Mouse (Mus musculus) olfactory bulb, adult 2 months (tissue): ENCODE data around the gene Gba2. TPM values are rescaled to one million over a fixed set of nuclear protein-coding genes. Genes with fewer than 3 reads are reported as not detected.
A peak's percentile ranks its signal among the peaks of the same experiment; 100 is the strongest.

Experiments used
- H3K27ac ChIP-seq: fragments of 200-500 bp; 2 replicates; pipeline ENCODE4 v1.5.1; 2012; ENCODE audit warnings: low read depth, low read length; ENCODE audit not compliant: insufficient read depth
- H3K4me1 ChIP-seq: fragments of 200-500 bp; 2 replicates; pipeline ENCODE4 v1.6.1; 2012; ENCODE audit warnings: low read length; ENCODE audit not compliant: control insufficient read depth, insufficient read depth
- H3K4me3 ChIP-seq: fragments of 200-500 bp; 2 replicates; pipeline ENCODE4 v1.5.1; 2012; ENCODE audit warnings: mild to moderate bottlenecking, low read depth, low read length, moderate library complexity; ENCODE audit not compliant: insufficient read depth
- CTCF ChIP-seq: fragments of 200-500 bp; IDR thresholded peaks from 2 replicates; pipeline ENCODE4 v1.5.1; 2012; ENCODE audit warnings: low read depth, mild to moderate bottlenecking, low read length, moderate library complexity; ENCODE audit not compliant: insufficient read depth
- POLR2A ChIP-seq: fragments of 200-500 bp; IDR thresholded peaks from 2 replicates; pipeline ENCODE4 v1.6.1; 2012; ENCODE audit warnings: mild to moderate bottlenecking, low read depth, low read length, moderate library complexity; ENCODE audit not compliant: insufficient read depth
- WGBS: fragments of 180-500 bp; shearing (Covaris S2); methylation state at CpG from one replicate; pipeline ENCODE4 v1.1.7; 2018; 5-methylcytosine and 5-hydroxymethylcytosine counted together
- polyA plus RNA-seq: library from polyadenylated mRNA; stranded (reverse); fragments of >200 nt; gene quantifications from 2 replicates; pipeline ENCODE4 v1.2.4, GENCODE M21; 2012; ENCODE audit warnings: low replicate concordance; ENCODE audit not compliant: missing spikeins, insufficient read depth, insufficient read length

Gene Gba2
- polyA plus RNA-seq, result not detected in 2 replicates

- TF ChIP-seq CTCF (no peak), POLR2A (peak; percentile 71)
- under 1% methylated on average over 76 of the region's 76 CpGs for WGBS
- Histone ChIP-seq H3K4me1 (peaks cover 10% of the 10 kb centered on the region), H3K4me3 (peak within 1 kb of the TSS; percentile 94), H3K27ac (peak within 1 kb of the TSS; percentile 31; the same call in 1 of the 2 replicates)
Observed at GRCm38 (mm10) chr4:43578376-43579204, at the start of gene Gba2, which contains the start of gene Rgp1. Gene Gba2 (minus strand): TSS chr4:43578873. Gene Rgp1 (plus strand): TSS chr4:43578715.

- H3K27ac ChIP-seq, result no peak overlapping the region
- H3K4me1 ChIP-seq, result no peaks in the 10 kb centered on the region
- WGBS, result 77% methylated on average over 4 of the region's 4 CpGs
- no peak overlapping the region for H3K4me3 ChIP-seq
- no peak for TF ChIP-seq CTCF
- TF ChIP-seq POLR2A, result no peak
Observed at GRCm38 (mm10) chr4:43620146-43620778, 41.6 kb upstream of the Gba2 start.

GRCm38 (mm10) chr4:43613060-43613730, 34.5 kb upstream of the Gba2 start:
- H3K4me1 ChIP-seq, result no peaks in the 10 kb centered on the region
- no peak overlapping the region for H3K4me3 ChIP-seq
- H3K27ac ChIP-seq, result no peak overlapping the region
- TF ChIP-seq POLR2A (no peak), CTCF (no peak)
- WGBS, result 54% methylated on average over 3 of the region's 3 CpGs

GRCm38 (mm10) chr4:43612534-43612933, 33.9 kb upstream of the Gba2 start:
- H3K27ac ChIP-seq, result no peak overlapping the region
- H3K4me3 ChIP-seq, result no peak overlapping the region
- 62% methylated on average over 10 of the region's 10 CpGs for WGBS
- H3K4me1 ChIP-seq, result no peaks in the 10 kb centered on the region
- TF ChIP-seq POLR2A (no peak), CTCF (no peak)

GRCm38 (mm10) chr4:43604751-43605685, 26.3 kb upstream of the Gba2 start:
- no peak overlapping the region for H3K27ac ChIP-seq
- TF ChIP-seq POLR2A, result no peak
- no peak for TF ChIP-seq CTCF
- no peaks in the 10 kb centered on the region for H3K4me1 ChIP-seq
- 73% methylated on average over 9 of the region's 9 CpGs for WGBS
- H3K4me3 ChIP-seq, result no peak overlapping the region

GRCm38 (mm10) chr4:43604099-43604498, 25.4 kb upstream of the Gba2 start:
- TF ChIP-seq CTCF (no peak), POLR2A (no peak)
- 58% methylated on average over 3 of the region's 3 CpGs for WGBS

GRCm38 (mm10) chr4:43600195-43600934, 21.7 kb upstream of the Gba2 start:
- no peak overlapping the region for H3K4me3 ChIP-seq
- no peak overlapping the region for H3K27ac ChIP-seq
- H3K4me1 ChIP-seq, result no peaks in the 10 kb centered on the region
- 79% methylated on average over 9 of the region's 9 CpGs for WGBS
- no peak for TF ChIP-seq POLR2A

More at GRCm38 (mm10) chr4:43604099-43604498, 25.4 kb upstream of the Gba2 start:
- no peaks in the 10 kb centered on the region for H3K4me1 ChIP-seq
- H3K27ac ChIP-seq, result no peak overlapping the region
- no peak overlapping the region for H3K4me3 ChIP-seq
